In the genomic region with DNA sequence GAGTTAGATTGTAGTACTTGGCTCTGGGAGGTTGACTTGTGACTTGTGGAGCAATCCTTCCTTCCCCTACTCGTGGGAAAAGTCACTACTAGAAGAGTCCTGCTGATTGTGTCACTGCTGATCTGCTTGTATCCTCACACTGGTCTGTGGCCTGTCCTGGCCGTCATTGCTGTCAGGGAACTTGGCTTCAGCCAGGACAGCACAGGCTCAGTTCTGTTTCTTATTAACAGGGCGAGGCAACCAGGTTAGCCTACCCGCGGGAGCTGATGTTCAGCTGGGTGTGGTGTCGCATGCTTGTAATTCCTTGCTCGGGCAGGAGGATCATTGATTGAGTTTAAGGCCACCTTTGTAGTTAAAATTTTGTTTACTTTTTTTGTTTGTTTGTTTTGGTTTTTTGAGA, we compare ENCODE assay signal across 27 mouse cellular contexts. TPM values are rescaled to one million over a fixed set of nuclear protein-coding genes. Genes with fewer than 3 reads are reported as not detected.
DNase-seq lines count a peak whose midpoint lies in the region; ATAC-seq and TF ChIP-seq lines count a peak whose summit lies in the region.
"Had no signal": no experiment of that assay in that cellular context is flagged by ENCODE, and none has a peak within 500 bp of the region (broad histone marks: within the 10 kb centered on the region; RNA-seq: fewer than 3 reads in every experiment).

No protein-coding gene starts in this region.

- TF ChIP-seq EP300 in ES-Bruce4 (IDR thresholded peaks at IDR 0.05; ENCODE audit: insufficient read depth, low read depth, low read length), result no peak

- H3K4me1 ChIP-seq in heart, embryonic 12.5 days (replicated peaks), result no peaks in the 10 kb centered on the region
- H3K4me1 ChIP-seq in ES-Bruce4 (ENCODE audit: control insufficient read depth, insufficient read depth, low read length), result peaks cover 4% of the 10 kb centered on the region
- no peaks in the 10 kb centered on the region for H3K4me1 ChIP-seq in intestine, embryonic 15.5 days (replicated peaks)
- no peaks in the 10 kb centered on the region for H3K4me1 ChIP-seq in hindbrain, embryonic 10.5 days (replicated peaks)
- no peaks in the 10 kb centered on the region for H3K4me1 ChIP-seq in forebrain, embryonic 16.5 days (replicated peaks; ENCODE audit: control insufficient read depth, insufficient read depth, low read length)
- H3K4me1 ChIP-seq: embryonic facial prominence, embryonic 12.5 days; forebrain, embryonic 13.5 days; heart, embryonic 15.5 days; neural tube, embryonic 15.5 days had no signal

- no peak for ATAC-seq in heart, embryonic 12.5 days (ENCODE audit: insufficient number of reproducible peaks, low FRiP score)
- ATAC-seq in intestine, embryonic 15.5 days, result peak; percentile 50; the same call in 1 of the 2 replicates
- no peak for ATAC-seq in forebrain, embryonic 16.5 days
- ATAC-seq: forebrain, embryonic 13.5 days; midbrain, embryonic 16.5 days; Patski had no signal

- 0 out of 2 replicates have a peak overlapping the region, but pooled peaks have one; percentile 5 for H3K9ac ChIP-seq in heart, embryonic 12.5 days
- H3K9ac ChIP-seq in ES-Bruce4 (ENCODE audit: low read depth, poor library complexity, severe bottlenecking), result no peak overlapping the region
- no peak overlapping the region for H3K9ac ChIP-seq in intestine, embryonic 15.5 days
- H3K9ac ChIP-seq in forebrain, embryonic 16.5 days (replicated peaks; ENCODE audit: low read depth, low read length), result no peak overlapping the region
- H3K9ac ChIP-seq: embryonic facial prominence, embryonic 12.5 days; forebrain, embryonic 13.5 days; heart, embryonic 15.5 days; neural tube, embryonic 15.5 days had no signal

- no peak for TF ChIP-seq POLR2A in ES-Bruce4 (IDR thresholded peaks at IDR 0.05; ENCODE audit: insufficient read depth, low read length)

- no peaks in the 10 kb centered on the region for H3K27me3 ChIP-seq in heart, embryonic 12.5 days (replicated peaks)
- H3K27me3 ChIP-seq in ES-Bruce4 (ENCODE audit: control insufficient read depth, insufficient read depth, low read length, poor library complexity, severe bottlenecking), result no peaks in the 10 kb centered on the region
- H3K27me3 ChIP-seq in intestine, embryonic 15.5 days (replicated peaks), result no peaks in the 10 kb centered on the region
- no peaks in the 10 kb centered on the region for H3K27me3 ChIP-seq in hindbrain, embryonic 10.5 days (ENCODE audit: insufficient read depth, poor library complexity, severe bottlenecking)
- H3K27me3 ChIP-seq in forebrain, embryonic 16.5 days (replicated peaks; ENCODE audit: control insufficient read depth, insufficient read depth, low read length), result no peaks in the 10 kb centered on the region
- H3K27me3 ChIP-seq: CH12.LX; embryonic facial prominence, embryonic 12.5 days; forebrain, embryonic 13.5 days; heart, embryonic 15.5 days; neural tube, embryonic 15.5 days; Patski had no signal

- DNase-seq in heart, postnatal 4 days, result no peak
- peak; percentile 56 to 76 for DNase-seq in kidney, postnatal 25 days
- no peak for DNase-seq in hindbrain, embryonic 10.5 days (ENCODE audit: low spot score)
- DNase-seq in adrenal gland, postnatal 10 days, result no peak
- DNase-seq: cerebellum, adult 9-10 months; gastrocnemius, postnatal 14 days; heart, adult 2 months; left cerebral cortex, postnatal 4 days; liver; lung, postnatal 36 days; thymus, postnatal 25 days had no signal

- no peak overlapping the region for H3K4me3 ChIP-seq in heart, embryonic 12.5 days
- no peak overlapping the region for H3K4me3 ChIP-seq in ES-Bruce4 (ENCODE audit: low read depth, low read length)
- no peak overlapping the region for H3K4me3 ChIP-seq in intestine, embryonic 15.5 days (replicated peaks)
- H3K4me3 ChIP-seq in hindbrain, embryonic 10.5 days, result no peak overlapping the region
- H3K4me3 ChIP-seq in forebrain, embryonic 16.5 days (replicated peaks; ENCODE audit: low read length), result no peak overlapping the region
- H3K4me3 ChIP-seq: embryonic facial prominence, embryonic 12.5 days; erythroblast, embryonic 14.5 days; forebrain, embryonic 13.5 days; heart, adult 2 months; heart, embryonic 15.5 days; layer of hippocampus, adult 2 months; neural tube, embryonic 15.5 days had no signal

- no peaks in the 10 kb centered on the region for H3K9me3 ChIP-seq in heart, embryonic 12.5 days (replicated peaks)
- no peaks in the 10 kb centered on the region for H3K9me3 ChIP-seq in ES-Bruce4 (replicated peaks; ENCODE audit: control insufficient read depth, insufficient read depth, low read length, poor library complexity, severe bottlenecking)
- no peaks in the 10 kb centered on the region for H3K9me3 ChIP-seq in intestine, embryonic 15.5 days
- no peaks in the 10 kb centered on the region for H3K9me3 ChIP-seq in hindbrain, embryonic 10.5 days
- H3K9me3 ChIP-seq in forebrain, embryonic 16.5 days (ENCODE audit: control insufficient read depth, low read length), result no peaks in the 10 kb centered on the region
- H3K9me3 ChIP-seq: embryonic facial prominence, embryonic 12.5 days; forebrain, embryonic 13.5 days; heart, embryonic 15.5 days; neural tube, embryonic 15.5 days had no signal

- 79% methylated on average over 7 of the region's 7 CpGs for WGBS in heart, embryonic 12.5 days
- 60% methylated on average over 7 of the region's 7 CpGs for WGBS in intestine, embryonic 15.5 days
- 79% methylated on average over 7 of the region's 7 CpGs for WGBS in hindbrain, embryonic 10.5 days
- 82% methylated on average over 7 of the region's 7 CpGs for whole genome bisulfite sequencing in forebrain, embryonic 16.5 days

- H3K4me2 ChIP-seq in heart, embryonic 12.5 days, result no peak overlapping the region
- no peak overlapping the region for H3K4me2 ChIP-seq in intestine, embryonic 15.5 days (replicated peaks)
- H3K4me2 ChIP-seq in forebrain, embryonic 16.5 days (ENCODE audit: low read length), result no peak overlapping the region
- H3K4me2 ChIP-seq: embryonic facial prominence, embryonic 12.5 days; forebrain, embryonic 13.5 days; heart, embryonic 15.5 days; neural tube, embryonic 15.5 days had no signal

- H3K36me3 ChIP-seq in heart, embryonic 12.5 days, result peaks cover 94% of the 10 kb centered on the region
- H3K36me3 ChIP-seq in ES-Bruce4 (ENCODE audit: control insufficient read depth, insufficient read depth, low read length, poor library complexity, severe bottlenecking), result peaks cover 10% of the 10 kb centered on the region
- peaks cover 41% of the 10 kb centered on the region for H3K36me3 ChIP-seq in intestine, embryonic 15.5 days
- H3K36me3 ChIP-seq in hindbrain, embryonic 10.5 days, result peaks cover 96% of the 10 kb centered on the region
- H3K36me3 ChIP-seq in forebrain, embryonic 16.5 days (ENCODE audit: control insufficient read depth, insufficient read depth), result peaks cover 50% of the 10 kb centered on the region

- no peak for TF ChIP-seq CTCF in ES-Bruce4 (IDR thresholded peaks at IDR 0.05; ENCODE audit: low read depth, low read length)

- H3K27ac ChIP-seq in heart, embryonic 12.5 days (ENCODE audit: poor library complexity, severe bottlenecking), result no peak overlapping the region
- peak overlapping the region; percentile 35; the same call in 1 of the 2 replicates for H3K27ac ChIP-seq in ES-Bruce4 (ENCODE audit: insufficient read depth, low read length)
- no peak overlapping the region for H3K27ac ChIP-seq in intestine, embryonic 15.5 days
- no peak overlapping the region for H3K27ac ChIP-seq in hindbrain, embryonic 10.5 days
- H3K27ac ChIP-seq in forebrain, embryonic 16.5 days (ENCODE audit: low read length), result no peak overlapping the region
- H3K27ac ChIP-seq: embryonic facial prominence, embryonic 12.5 days; forebrain, embryonic 13.5 days; heart, adult 2 months; heart, embryonic 15.5 days; layer of hippocampus, adult 2 months; neural tube, embryonic 15.5 days had no signal

RNA-seq across cellular contexts. Expression of gene 1700102P08Rik, which starts 7.6 kb away (rescaled TPM):
- 0.40 and 0.55 TPM in 2 replicates for polyA plus RNA-seq in heart, embryonic 12.5 days (2016; fragmentation: Nextera tagmentation; extraction: Ambion mirVana)
- 1 to 10 TPM in 1 of 2 experiments, under 1 TPM in 1; 0.64 to 1.1 TPM for total RNA-seq in heart, postnatal 4 days (2021)
- polyA plus RNA-seq in ES-Bruce4 (2011; ENCODE audit: insufficient read depth, insufficient read length, low read depth, missing spikeins), result not detected in 2 replicates
- 0.30 and 0.88 TPM in 2 replicates for polyA plus RNA-seq in intestine, embryonic 15.5 days (2015; fragmentation: Nextera tagmentation; extraction: Ambion mirVana)
- polyA plus RNA-seq in hindbrain, embryonic 10.5 days (2016; fragmentation: Nextera tagmentation; extraction: Ambion mirVana), result 0.58 and 0.69 TPM in 2 replicates
- total RNA-seq in adrenal gland, postnatal 10 days (2021), result 1 to 10 TPM in 1 of 2 experiments, under 1 TPM in 1; 0.63 to 1.4 TPM
- polyA plus RNA-seq in forebrain, embryonic 16.5 days (2015; fragmentation: Nextera tagmentation; extraction: Ambion mirVana), result 2.0 and 2.2 TPM in 2 replicates
- total RNA-seq: common myeloid progenitor, adult 5-6 weeks had no signal

RNA-seq across cellular contexts. Expression of gene Usp4, which starts 37.4 kb away (rescaled TPM):
- polyA plus RNA-seq in heart, embryonic 12.5 days (2016; fragmentation: Nextera tagmentation; extraction: Ambion mirVana), result 93.2 and 98.3 TPM in 2 replicates
- 100 to 1,000 TPM; 105 to 108 TPM for total RNA-seq in heart, postnatal 4 days (2021)
- 69.5 and 69.9 TPM in 2 replicates for polyA plus RNA-seq in ES-Bruce4 (2011; ENCODE audit: insufficient read depth, insufficient read length, low read depth, missing spikeins)
- 82.5 and 89.1 TPM in 2 replicates for polyA plus RNA-seq in intestine, embryonic 15.5 days (2015; fragmentation: Nextera tagmentation; extraction: Ambion mirVana)
- 124 and 128 TPM in 2 replicates for polyA plus RNA-seq in hindbrain, embryonic 10.5 days (2016; fragmentation: Nextera tagmentation; extraction: Ambion mirVana)
- 100 to 1,000 TPM; 101 to 111 TPM for total RNA-seq in adrenal gland, postnatal 10 days (2021)
- polyA plus RNA-seq in forebrain, embryonic 16.5 days (2015; fragmentation: Nextera tagmentation; extraction: Ambion mirVana), result 146 and 163 TPM in 2 replicates

RNA-seq across cellular contexts. Expression of gene Ccdc36, which starts 43.3 kb away (rescaled TPM):
- polyA plus RNA-seq in heart, embryonic 12.5 days (2016; fragmentation: Nextera tagmentation; extraction: Ambion mirVana), result 1.0 and 1.5 TPM in 2 replicates
- total RNA-seq in heart, postnatal 4 days (2021), result under 1 TPM; 0.10 to 0.11 TPM
- polyA plus RNA-seq in ES-Bruce4 (2011; ENCODE audit: insufficient read depth, insufficient read length, low read depth, missing spikeins), result 0.96 and 1.2 TPM in 2 replicates
- 1.5 and 1.6 TPM in 2 replicates for polyA plus RNA-seq in intestine, embryonic 15.5 days (2015; fragmentation: Nextera tagmentation; extraction: Ambion mirVana)
- 1.0 and 1.2 TPM in 2 replicates for polyA plus RNA-seq in hindbrain, embryonic 10.5 days (2016; fragmentation: Nextera tagmentation; extraction: Ambion mirVana)
- not detected for total RNA-seq in adrenal gland, postnatal 10 days (2021)
- polyA plus RNA-seq in forebrain, embryonic 16.5 days (2015; fragmentation: Nextera tagmentation; extraction: Ambion mirVana), result 0.96 and 0.99 TPM in 2 replicates
- total RNA-seq: heart, adult 2 months; megakaryocyte-erythroid progenitor cell, adult 5-6 weeks had no signal
- polyA plus RNA-seq: erythroblast, embryonic 14.5 days; heart, adult 2 months; Patski had no signal

RNA-seq across cellular contexts. Expression of gene Gpx1, which starts 46.3 kb away (rescaled TPM):
- 1,088 and 1,118 TPM in 2 replicates for polyA plus RNA-seq in heart, embryonic 12.5 days (2016; fragmentation: Nextera tagmentation; extraction: Ambion mirVana)
- total RNA-seq in heart, postnatal 4 days (2021), result 100 to 1,000 TPM; 159 to 185 TPM
- polyA plus RNA-seq in ES-Bruce4 (2011; ENCODE audit: insufficient read depth, insufficient read length, low read depth, missing spikeins), result 172 and 194 TPM in 2 replicates
- 1,041 and 1,081 TPM in 2 replicates for polyA plus RNA-seq in intestine, embryonic 15.5 days (2015; fragmentation: Nextera tagmentation; extraction: Ambion mirVana)
- 816 and 892 TPM in 2 replicates for polyA plus RNA-seq in hindbrain, embryonic 10.5 days (2016; fragmentation: Nextera tagmentation; extraction: Ambion mirVana)
- 100 to 1,000 TPM; 424 to 480 TPM for total RNA-seq in adrenal gland, postnatal 10 days (2021)
- polyA plus RNA-seq in forebrain, embryonic 16.5 days (2015; fragmentation: Nextera tagmentation; extraction: Ambion mirVana), result 369 and 398 TPM in 2 replicates

RNA-seq across cellular contexts. Expression of gene BC048562, which starts 51.3 kb away (rescaled TPM):
- polyA plus RNA-seq in heart, embryonic 12.5 days (2016; fragmentation: Nextera tagmentation; extraction: Ambion mirVana), result not detected in 2 replicates
- not detected for total RNA-seq in heart, postnatal 4 days (2021)
- polyA plus RNA-seq in ES-Bruce4 (2011; ENCODE audit: insufficient read depth, insufficient read length, low read depth, missing spikeins), result not detected in 2 replicates
- polyA plus RNA-seq in intestine, embryonic 15.5 days (2015; fragmentation: Nextera tagmentation; extraction: Ambion mirVana), result not detected in 2 replicates
- not detected in 2 replicates for polyA plus RNA-seq in hindbrain, embryonic 10.5 days (2016; fragmentation: Nextera tagmentation; extraction: Ambion mirVana)
- total RNA-seq in adrenal gland, postnatal 10 days (2021), result not detected
- not detected in 2 replicates for polyA plus RNA-seq in forebrain, embryonic 16.5 days (2015; fragmentation: Nextera tagmentation; extraction: Ambion mirVana)
- total RNA-seq: CH12.LX; common myeloid progenitor, adult 5-6 weeks; gastrocnemius, postnatal 14 days; heart, adult 2 months; hematopoietic stem cell, adult 5-6 weeks; layer of hippocampus, adult 2 months; left cerebral cortex, postnatal 4 days; megakaryocyte-erythroid progenitor cell, adult 5-6 weeks had no signal
- polyA plus RNA-seq: embryonic facial prominence, embryonic 12.5 days; erythroblast, embryonic 14.5 days; forebrain, embryonic 13.5 days; heart, adult 2 months; heart, embryonic 15.5 days; midbrain, embryonic 16.5 days; neural tube, embryonic 15.5 days; Patski had no signal

Comparison
In these comparisons a context has a peak if more than half of its experiments do, and no peak if none do; other contexts are left out.
1. DNase-seq: peak in kidney, postnatal 25 days (2 of 2); none in heart, postnatal 4 days (single experiment), hindbrain, embryonic 10.5 days (single experiment) and adrenal gland, postnatal 10 days (single experiment).